Mouse (Mus musculus): ENCODE results near the gene Crtam.

- TF ChIP-seq CTCF (IDR thresholded peaks at IDR 0.05; ENCODE audit: low read depth) (no peak), EP300 (IDR thresholded peaks at IDR 0.05; ENCODE audit: low read depth) (no peak)
These were observed 10.1 kb upstream of the Crtam start for GRCm38 (mm10) chr9:41014512-41014911.
